Mouse (Mus musculus): Measurements from ENCODE around the gene Nid1. TPM values are rescaled to one million over a fixed set of nuclear protein-coding genes. Genes with fewer than 3 reads are reported as not detected.

Nid1 gene
- total RNA-seq, 2 experiments from 2014 or later: 26.0 to 27.1 TPM

- no peak for DNase-seq (ENCODE audit: extremely low spot score in 1 of 2, low spot score in 2 of 2)
- intact Hi-C loops (cut with DNase I): no loop called here
Measured at GRCm38 (mm10) chr13:13557001-13557743, 119.8 kb downstream of the Nid1 start.

- no peak for DNase-seq (ENCODE audit: extremely low spot score in 1 of 2, low spot score in 2 of 2)
- intact Hi-C loops (cut with DNase I): no loop called here
Measured at GRCm38 (mm10) chr13:13558251-13558650, 120.9 kb downstream of the Nid1 start.

GRCm38 (mm10) chr13:13558900-13559299, 121.5 kb downstream of the Nid1 start:
- intact Hi-C loops (cut with DNase I): no loop called here

More at GRCm38 (mm10) chr13:13558900-13559299, 121.5 kb downstream of the Nid1 start:
- no peak for DNase-seq (ENCODE audit: extremely low spot score in 1 of 2, low spot score in 2 of 2)

Other genes with a start within 250 kb of the Nid1 start
- gene Gpr137b, start 43.5 kb upstream of the Nid1 start, total RNA-seq (2021): 10 to 100 TPM; 16.7 to 20.6 TPM
- gene Lyst, start 152.8 kb downstream of the Nid1 start, total RNA-seq (2021): 10 to 100 TPM; 29.5 to 30.5 TPM

Data from left cerebral cortex, postnatal 10 days (tissue).